In genomic region chr13:35189028-35189711, GRCm38 (mm10) we compare ENCODE assay signal across 9 mouse cellular contexts.
DNase-seq lines count a peak whose midpoint lies in the region; ATAC-seq and TF ChIP-seq lines count a peak whose summit lies in the region.
"Had no signal": no experiment of that assay in that cellular context is flagged by ENCODE, and none has a peak within 500 bp of the region (broad histone marks: within the 10 kb centered on the region; RNA-seq: fewer than 3 reads in every experiment).

No protein-coding gene starts in this region.

- intact Hi-C loops in left cerebral cortex, adult 2 months (cut with DNase I): no loop called here

- peak; percentile 34 to 44 for DNase-seq in frontal cortex, postnatal 36 days (ENCODE audit: low spot score in 2 of 2)
- peak; percentile 27 to 35 for DNase-seq in left cerebral cortex, adult 2 months (ENCODE audit: extremely low spot score in 1 of 2, low spot score in 2 of 2)
- DNase-seq in right cerebral cortex, postnatal 36 days (ENCODE audit: low spot score in 2 of 2): peak; percentile 12 to 16
- DNase-seq in yolk sac, embryonic 10.5 days (ENCODE audit: low spot score): peak; percentile 42

- no peaks in the 10 kb centered on the region for H3K36me3 ChIP-seq in hindbrain, embryonic 16.5 days (ENCODE audit: control insufficient read depth, insufficient read depth, low read length)

- peak overlapping the region; percentile 50 for H3K27ac ChIP-seq in bone marrow, adult 2 months (ENCODE audit: control insufficient read depth, insufficient read depth, low read depth, low read length, poor library complexity)
- H3K27ac ChIP-seq in hindbrain, embryonic 16.5 days (ENCODE audit: low read depth, low read length): peak overlapping the region; percentile 3; the same call in 1 of the 2 replicates
- H3K27ac ChIP-seq in left cerebral cortex, adult 2 months: no peak overlapping the region
- H3K27ac ChIP-seq: macrophage had no signal

- H3K4me2 ChIP-seq in hindbrain, embryonic 16.5 days (ENCODE audit: low read length): 0 out of 2 replicates have a peak overlapping the region, but pooled peaks have one; percentile 18

- TF ChIP-seq POLR2A in bone marrow, adult 2 months (IDR thresholded peaks at IDR 0.05; ENCODE audit: borderline replicate concordance, control insufficient read depth, low read depth, low read length): 0 out of 2 replicates have a peak, but pooled peaks have one; percentile 14

- no peaks in the 10 kb centered on the region for H3K9me3 ChIP-seq in hindbrain, embryonic 16.5 days (ENCODE audit: control insufficient read depth, low read length)

- peaks cover 1% of the 10 kb centered on the region; the same call in 1 of the 2 replicates for H3K4me1 ChIP-seq in bone marrow, adult 2 months (ENCODE audit: control insufficient read depth, insufficient read depth, low read length)
- peaks cover 5% of the 10 kb centered on the region for H3K4me1 ChIP-seq in hindbrain, embryonic 16.5 days (ENCODE audit: control insufficient read depth, insufficient read depth, low read depth, low read length)

- no peaks in the 10 kb centered on the region for H3K27me3 ChIP-seq in hindbrain, embryonic 16.5 days (replicated peaks; ENCODE audit: control insufficient read depth, insufficient read depth, low read length)

- TF ChIP-seq CTCF in bone marrow, adult 2 months (IDR thresholded peaks at IDR 0.05; ENCODE audit: control insufficient read depth, insufficient read depth, low read length): no peak
- TF ChIP-seq CTCF in left cerebral cortex, adult 2 months (IDR thresholded peaks at IDR 0.05): no peak

- 4% methylated on average over 16 of the region's 16 CpGs for WGBS in bone marrow, adult 2 months
- 36% methylated on average over 16 of the region's 16 CpGs for WGBS in hindbrain, embryonic 16.5 days

- ATAC-seq in CD4-positive, CD25-positive, alpha-beta regulatory T cell, adult 4 months: peak; percentile 97
- peak; percentile 91 for ATAC-seq in hindbrain, embryonic 16.5 days
- ATAC-seq in megakaryocyte, adult 5-6 weeks (ENCODE audit: poor library complexity, severe bottlenecking): peak; percentile 98

- peak overlapping the region; percentile 13; the same call in 1 of the 2 replicates for H3K9ac ChIP-seq in hindbrain, embryonic 16.5 days (ENCODE audit: low read depth, low read length)

- H3K4me3 ChIP-seq in bone marrow, adult 2 months (replicated peaks; ENCODE audit: control insufficient read depth, low read depth, low read length): peak overlapping the region; percentile 60
- H3K4me3 ChIP-seq in hindbrain, embryonic 16.5 days (ENCODE audit: low read length): no peak overlapping the region
- no peak overlapping the region for H3K4me3 ChIP-seq in left cerebral cortex, adult 2 months
